Mouse (Mus musculus) intestine, embryonic 14.5 days (tissue): Measurements from ENCODE around the gene Adam1a. TPM values are rescaled to one million over a fixed set of nuclear protein-coding genes. Genes with fewer than 3 reads are reported as not detected.

ENCODE experiments used
- ATAC-seq: fragments of 200-750 bp; cut with Nextera tagmentation; replicated peaks from 2 replicates; pipeline ENCODE4 v1.8.0; 2017; ENCODE audit warnings: low read depth, moderate number of reproducible peaks, moderate TSS enrichment, moderate library complexity; ENCODE audit not compliant: low FRiP score, low TSS enrichment
- DNase-seq: peaks from one replicate; pipeline ENCODE4 v3.0.0-alpha.2; 2018; ENCODE audit warnings: low spot score
- H3K27ac ChIP-seq: fragments of 300-500 bp; sonication (generic); 2 replicates; pipeline ENCODE4 v1.5.1; 2014; ENCODE audit warnings: low read depth, mild to moderate bottlenecking, control low read depth
- H3K27me3 ChIP-seq: fragments of 300-500 bp; sonication (generic); replicated peaks from 2 replicates; pipeline ENCODE4 v1.6.1; 2014; ENCODE audit warnings: low read length, control low read depth; ENCODE audit not compliant: control insufficient read depth, insufficient read depth
- H3K36me3 ChIP-seq: fragments of 300-500 bp; sonication (generic); 2 replicates; pipeline ENCODE4 v1.6.1; 2014; ENCODE audit warnings: low read length, control low read depth; ENCODE audit not compliant: control insufficient read depth, insufficient read depth
- H3K4me1 ChIP-seq: fragments of 300-500 bp; sonication (generic); replicated peaks from 2 replicates; pipeline ENCODE4 v1.6.1; 2014; ENCODE audit warnings: low read length, control low read depth, mixed read lengths; ENCODE audit not compliant: control insufficient read depth, insufficient read depth
- H3K4me2 ChIP-seq: fragments of 300-500 bp; sonication (generic); 2 replicates; pipeline ENCODE4 v1.6.1; 2014; ENCODE audit warnings: low read length
- H3K4me3 ChIP-seq: fragments of 300-500 bp; sonication (generic); 2 replicates; pipeline ENCODE4 v1.5.1; 2014; ENCODE audit warnings: low read depth, low read length, control low read depth, mixed read lengths
- H3K9ac ChIP-seq: fragments of 300-500 bp; sonication (generic); 2 replicates; pipeline ENCODE4 v1.6.1; 2014; ENCODE audit warnings: mild to moderate bottlenecking, low read length
- H3K9me3 ChIP-seq: fragments of 300-500 bp; sonication (generic); 2 replicates; pipeline ENCODE4 v1.6.1; 2016; ENCODE audit warnings: low read length, control low read depth; ENCODE audit not compliant: control insufficient read depth
- WGBS: fragments of 180-500 bp; shearing (Covaris S2); extraction: QIAGEN DNeasy Blood & Tissue Kit; methylation state at CpG from one replicate; pipeline ENCODE4 v1.1.7; 2014; 5-methylcytosine and 5-hydroxymethylcytosine counted together
- polyA plus RNA-seq: library from polyadenylated mRNA; unstranded; fragments of >200 nt; fragmentation: Nextera tagmentation; extraction: Ambion mirVana; gene quantifications from 2 replicates; pipeline ENCODE4 v1.2.1, GENCODE M21; 2014

Adam1a gene
- polyA plus RNA-seq, 1 experiment from 2014 or later, result 1.6 TPM

GRCm38 (mm10) chr5:121545793-121546529, 679 bp upstream of the Adam1a start, which contains the start of gene Mapkapk5:
Gene Mapkapk5, minus strand, starts transcription at chr5:121545905.
- Histone ChIP-seq H3K4me3 (peak within 1 kb of the TSS; percentile 93), H3K36me3 (no peaks in the 10 kb centered on the region), H3K27me3 (no peaks in the 10 kb centered on the region), H3K9me3 (no peaks in the 10 kb centered on the region), H3K9ac (peak within 1 kb of the TSS; percentile 96), H3K4me2 (peak within 1 kb of the TSS; percentile 83), H3K27ac (peak within 1 kb of the TSS; percentile 97), H3K4me1 (peaks cover 13% of the 10 kb centered on the region)
- ATAC-seq (peak; percentile 97), DNase-seq (peak; percentile 100)
- 2% methylated on average over 45 of the region's 55 CpGs for WGBS

DNA sequence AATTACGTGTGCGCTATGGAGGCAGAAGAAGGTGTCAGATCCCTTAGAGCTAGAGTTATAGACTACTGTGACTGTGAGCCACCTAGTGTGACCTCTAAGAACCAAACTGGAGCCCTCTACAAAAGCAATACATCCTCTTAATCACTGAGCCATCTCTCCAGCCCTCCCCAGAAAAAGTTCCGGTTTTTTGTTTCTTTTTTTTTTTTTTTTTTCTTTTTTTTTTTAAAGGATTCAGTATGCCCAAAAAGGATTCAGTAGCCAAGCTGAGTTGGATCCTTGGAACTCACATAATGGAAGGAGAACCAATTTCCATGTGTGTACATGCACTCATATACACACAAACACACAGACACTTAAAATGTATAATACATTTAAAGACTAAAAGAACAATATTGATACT, 1.9 kb downstream of the Adam1a start:
- peaks cover 13% of the 10 kb centered on the region for H3K4me1 ChIP-seq
- WGBS, result 80% methylated on average over 3 of the region's 3 CpGs
- H3K4me2 ChIP-seq, result no peak overlapping the region

DNA sequence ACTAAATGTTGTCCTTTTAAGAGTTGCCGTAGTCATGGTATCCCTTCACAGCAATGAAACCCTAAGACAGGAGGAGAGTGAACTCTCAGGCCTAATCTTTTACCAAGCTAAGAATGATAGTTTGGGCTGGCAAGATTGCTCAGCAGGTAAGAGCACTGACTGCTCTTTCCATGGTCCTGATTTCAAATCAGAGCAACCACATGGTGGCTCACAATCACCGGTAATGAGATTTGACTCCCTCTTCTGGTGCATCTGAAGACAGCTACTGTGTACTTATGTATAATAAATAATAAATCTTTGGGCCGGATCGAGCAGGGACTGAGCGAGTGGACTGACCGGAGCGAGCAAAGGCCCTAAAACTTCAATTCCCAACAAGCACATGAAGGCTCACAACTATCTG, 4.0 kb downstream of the Adam1a start:
- Histone ChIP-seq H3K4me1 (peaks cover 13% of the 10 kb centered on the region), H3K27ac (no peak overlapping the region), H3K4me2 (no peak overlapping the region), H3K4me3 (no peak overlapping the region), H3K36me3 (peaks cover 27% of the 10 kb centered on the region), H3K9ac (no peak overlapping the region), H3K9me3 (no peaks in the 10 kb centered on the region), H3K27me3 (no peaks in the 10 kb centered on the region)
- ATAC-seq, result no peak
- WGBS, result 81% methylated on average over 7 of the region's 7 CpGs
- no peak for DNase-seq

More for the DNA sequence above, 1.9 kb downstream of the Adam1a start:
- H3K9ac ChIP-seq, result no peak overlapping the region
- no peak for ATAC-seq
- H3K4me3 ChIP-seq, result no peak overlapping the region
- H3K9me3 ChIP-seq, result no peaks in the 10 kb centered on the region
- no peak for DNase-seq
- no peaks in the 10 kb centered on the region for H3K27me3 ChIP-seq
- H3K36me3 ChIP-seq, result 0 out of 2 replicates have a peak, but pooled peaks cover 10% of the 10 kb centered on the region
- no peak overlapping the region for H3K27ac ChIP-seq

DNA sequence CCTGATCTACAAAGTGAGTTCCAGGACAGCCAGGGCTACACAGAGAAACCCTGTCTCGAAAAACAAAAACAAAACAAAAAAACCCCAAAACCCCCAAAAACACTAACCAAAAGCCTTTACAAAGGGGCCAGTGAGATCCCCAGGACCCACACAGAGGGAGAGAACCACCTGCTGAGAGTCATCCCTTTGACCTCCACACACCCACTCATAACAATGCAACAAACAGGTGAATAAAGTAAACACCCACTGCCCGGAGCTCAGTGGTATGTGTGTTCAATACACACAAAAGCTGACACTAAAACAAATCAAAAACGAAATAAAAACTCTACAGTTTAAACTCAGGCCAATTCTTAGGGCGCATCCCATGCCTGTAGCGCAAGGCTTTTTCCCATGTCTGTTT, 5.2 kb downstream of the Adam1a start:
- Histone ChIP-seq H3K9me3 (no peaks in the 10 kb centered on the region), H3K36me3 (peaks cover 38% of the 10 kb centered on the region), H3K27me3 (no peaks in the 10 kb centered on the region), H3K4me2 (no peak overlapping the region), H3K4me3 (no peak overlapping the region), H3K9ac (no peak overlapping the region), H3K27ac (no peak overlapping the region), H3K4me1 (peaks cover 13% of the 10 kb centered on the region)
- no peak for DNase-seq
- WGBS, result 91% methylated on average over 5 of the region's 5 CpGs
- no peak for ATAC-seq

- H3K36me3 ChIP-seq, result peaks cover 60% of the 10 kb centered on the region
- H3K27ac ChIP-seq, result no peak overlapping the region
- no peaks in the 10 kb centered on the region for H3K27me3 ChIP-seq
- H3K9ac ChIP-seq, result no peak overlapping the region
- 88% methylated on average over 2 of the region's 2 CpGs for WGBS
- DNase-seq (no peak), ATAC-seq (no peak)
- no peaks in the 10 kb centered on the region for H3K4me1 ChIP-seq
- no peaks in the 10 kb centered on the region for H3K9me3 ChIP-seq
- no peak overlapping the region for H3K4me3 ChIP-seq
- no peak overlapping the region for H3K4me2 ChIP-seq
Measured at GRCm38 (mm10) chr5:121537588-121537987, 7.7 kb downstream of the Adam1a start.

DNA sequence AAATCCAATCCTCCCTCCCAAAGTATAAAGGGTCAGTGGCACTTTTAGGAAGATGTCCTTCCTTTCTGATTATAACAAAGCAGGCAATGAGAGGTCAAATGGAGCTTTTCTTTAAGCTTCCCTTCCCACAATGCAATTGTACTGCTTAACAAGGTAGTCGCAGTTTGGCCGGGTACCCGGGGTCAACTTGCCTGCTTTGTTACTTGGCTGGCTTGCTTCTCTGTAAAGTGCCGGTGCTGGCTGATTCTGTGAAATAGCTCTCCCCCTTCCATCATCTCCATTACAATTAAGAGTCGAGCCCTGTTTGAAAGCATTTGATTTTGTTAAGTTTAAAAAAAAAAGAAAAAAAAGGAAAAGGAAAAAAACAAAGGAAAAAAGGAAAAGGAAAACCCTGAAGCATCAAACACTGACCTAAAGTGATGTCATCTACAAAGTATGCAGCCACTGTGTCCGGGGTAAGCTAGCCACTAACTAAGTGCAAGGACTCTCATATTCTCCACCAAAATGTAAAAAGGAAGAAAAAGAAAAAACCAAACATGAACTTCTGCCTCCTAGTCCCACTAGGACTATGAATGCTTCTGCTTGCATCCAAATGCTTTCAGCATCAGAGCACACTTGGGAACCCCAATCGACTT, 8.2 kb downstream of the Adam1a start:
- Histone ChIP-seq H3K9ac (no peak overlapping the region), H3K4me1 (no peaks in the 10 kb centered on the region), H3K9me3 (no peaks in the 10 kb centered on the region), H3K4me2 (no peak overlapping the region), H3K27me3 (no peaks in the 10 kb centered on the region), H3K36me3 (peaks cover 65% of the 10 kb centered on the region), H3K4me3 (no peak overlapping the region), H3K27ac (no peak overlapping the region)
- ATAC-seq, result no peak
- DNase-seq, result no peak
- 69% methylated on average over 7 of the region's 7 CpGs for WGBS

DNA sequence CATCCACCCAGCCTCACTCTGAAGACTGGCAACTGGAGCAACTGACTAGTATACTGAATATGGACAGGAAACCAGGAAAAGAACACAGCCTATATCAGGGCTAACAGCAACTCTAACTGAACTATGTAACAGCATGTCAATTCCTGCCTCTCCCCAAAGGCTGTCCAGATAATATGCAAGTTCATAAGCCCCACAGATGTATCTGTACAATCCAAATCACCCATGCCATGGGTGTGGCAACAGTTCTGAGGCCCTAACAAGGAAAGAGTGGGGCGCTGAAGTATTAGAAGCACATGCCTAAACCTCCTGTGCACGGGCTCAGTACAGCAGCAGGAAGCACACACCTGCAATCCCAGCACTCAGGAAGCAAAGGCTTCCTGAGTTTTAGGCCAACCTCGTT, 10.2 kb downstream of the Adam1a start:
- DNase-seq (no peak), ATAC-seq (no peak)
- no peak overlapping the region for H3K4me3 ChIP-seq
- 94% methylated on average over 3 of the region's 3 CpGs for WGBS
- H3K27ac ChIP-seq, result no peak overlapping the region
- no peak overlapping the region for H3K4me2 ChIP-seq
- H3K9ac ChIP-seq, result no peak overlapping the region
- H3K36me3 ChIP-seq, result peaks cover 84% of the 10 kb centered on the region
- no peaks in the 10 kb centered on the region for H3K9me3 ChIP-seq
- H3K4me1 ChIP-seq, result no peaks in the 10 kb centered on the region
- H3K27me3 ChIP-seq, result no peaks in the 10 kb centered on the region

- ATAC-seq (no peak), DNase-seq (no peak)
- Histone ChIP-seq H3K4me3 (no peak overlapping the region), H3K4me1 (no peaks in the 10 kb centered on the region), H3K9ac (no peak overlapping the region), H3K36me3 (peaks cover 89% of the 10 kb centered on the region), H3K27ac (no peak overlapping the region), H3K9me3 (no peaks in the 10 kb centered on the region), H3K27me3 (no peaks in the 10 kb centered on the region), H3K4me2 (no peak overlapping the region)
- 91% methylated on average over 5 of the region's 5 CpGs for WGBS
Measured at GRCm38 (mm10) chr5:121534521-121534920, 10.8 kb downstream of the Adam1a start.

DNA sequence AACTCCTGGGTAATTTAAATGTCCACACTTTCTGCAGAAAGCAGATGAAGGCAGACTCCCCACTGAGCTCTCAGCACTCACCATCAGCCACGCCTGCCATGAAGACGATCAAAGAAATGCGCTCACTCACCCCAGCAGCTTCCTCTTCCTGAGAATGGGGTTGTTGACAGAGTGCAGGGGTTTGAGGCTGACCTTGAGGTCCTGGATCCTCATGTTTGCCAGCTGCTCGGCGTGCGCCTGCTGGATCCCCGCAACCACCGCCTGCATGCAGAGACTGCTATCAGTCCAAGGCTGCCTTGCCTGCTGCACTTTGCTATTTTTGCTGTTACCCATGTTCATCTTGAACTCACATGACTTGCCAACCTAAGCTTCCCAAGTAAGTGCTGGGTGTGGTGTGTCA, 18.3 kb downstream of the Adam1a start:
- DNase-seq, result no peak

More for the DNA sequence above, 18.3 kb downstream of the Adam1a start:
- Histone ChIP-seq H3K27ac (no peak overlapping the region), H3K4me1 (no peaks in the 10 kb centered on the region), H3K36me3 (peaks cover 91% of the 10 kb centered on the region), H3K27me3 (no peaks in the 10 kb centered on the region), H3K4me2 (no peak overlapping the region), H3K4me3 (no peak overlapping the region), H3K9ac (no peak overlapping the region), H3K9me3 (no peaks in the 10 kb centered on the region)
- WGBS, result 77% methylated on average over 8 of the region's 8 CpGs
- no peak for ATAC-seq
